Mouse (Mus musculus) megakaryocyte, embryonic 14.5 days (primary cell): ENCODE data around the gene Srsf10. TPM values are rescaled to one million over a fixed set of nuclear protein-coding genes. Genes with fewer than 3 reads are reported as not detected.
A peak's percentile ranks its signal among the peaks of the same experiment; 100 is the strongest.

Experiments used
- H3K27me3 ChIP-seq: replicated peaks from 2 replicates; pipeline ENCODE3; 2012; ENCODE audit warnings: inconsistent platforms
- H3K36me3 ChIP-seq: replicated peaks from 2 replicates; pipeline ENCODE3; 2012; ENCODE audit warnings: low read length, inconsistent platforms, mixed read lengths
- H3K4me1 ChIP-seq: 2 replicates; pipeline ENCODE4 v1.6.1; 2012; ENCODE audit warnings: inconsistent platforms
- H3K4me3 ChIP-seq: replicated peaks from 2 replicates; pipeline ENCODE3; 2012; ENCODE audit warnings: moderate library complexity, mild to moderate bottlenecking, inconsistent platforms
- H3K9me3 ChIP-seq: 2 replicates; pipeline ENCODE4 v1.6.1; 2012; ENCODE audit warnings: inconsistent platforms
- FLI1 ChIP-seq: IDR thresholded peaks from 2 replicates; pipeline ENCODE4 v1.6.1; 2012; ENCODE audit warnings: low read length, inconsistent platforms, mixed read lengths
- GATA1 ChIP-seq: IDR thresholded peaks from 3 replicates; pipeline ENCODE4 v1.6.1; 2012; ENCODE audit warnings: mixed read lengths, low read length, inconsistent platforms, borderline replicate concordance
- polyA plus RNA-seq: library from polyadenylated mRNA; stranded (reverse); fragments of >175 nt; gene quantifications from 2 replicates; pipeline ENCODE4 v1.2.3, GENCODE M21; 2012; ENCODE audit warnings: low replicate concordance; ENCODE audit not compliant: insufficient read depth

Gene Srsf10
- polyA plus RNA-seq, 1 experiment: 110 TPM

- H3K4me3 ChIP-seq: peak within 1 kb of the TSS; percentile 96
- TF ChIP-seq FLI1 (no peak), GATA1 (no peak)
- H3K4me1 ChIP-seq: peaks cover 79% of the 10 kb centered on the region
- peaks cover 14% of the 10 kb centered on the region for H3K36me3 ChIP-seq
- H3K27me3 ChIP-seq: no peaks in the 10 kb centered on the region
- H3K9me3 ChIP-seq: peaks cover 5% of the 10 kb centered on the region
Observed at GRCm38 (mm10) chr4:135895071-135895571, 39.6 kb downstream of the Srsf10 start, which contains the start of gene Cnr2. Gene Cnr2 (plus strand): TSS chr4:135895394.

DNA sequence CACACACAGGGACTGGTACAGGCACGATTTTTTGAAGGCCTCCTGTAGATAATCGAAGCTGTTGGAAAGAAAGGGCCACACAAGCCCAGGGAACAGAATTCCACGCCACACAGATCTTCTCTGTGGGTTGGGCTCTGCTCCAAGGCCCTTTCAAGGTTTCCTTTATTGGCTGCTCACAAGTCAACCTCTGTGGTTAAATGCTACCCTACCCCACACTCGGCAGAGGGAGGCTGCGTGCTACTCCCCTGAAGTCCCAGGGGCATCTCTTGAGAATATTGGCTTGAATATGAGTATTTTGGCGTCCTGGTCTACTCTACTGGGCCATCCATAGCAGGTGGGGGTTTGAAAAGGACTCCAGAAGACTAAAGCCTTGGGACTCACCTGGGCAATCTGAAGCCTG is 40.6 kb downstream of the Srsf10 start:
- H3K4me1 ChIP-seq: peaks cover 79% of the 10 kb centered on the region
- H3K4me3 ChIP-seq: peak overlapping the region; percentile 96
- peaks cover 5% of the 10 kb centered on the region for H3K9me3 ChIP-seq
- H3K27me3 ChIP-seq: no peaks in the 10 kb centered on the region
- no peak for TF ChIP-seq GATA1
- TF ChIP-seq FLI1: no peak
- peaks cover 24% of the 10 kb centered on the region for H3K36me3 ChIP-seq

- TF ChIP-seq FLI1 (no peak), GATA1 (no peak; the same call in 2 of the 3 replicates)
- peak overlapping the region; percentile 88 for H3K4me3 ChIP-seq
- H3K27me3 ChIP-seq: no peaks in the 10 kb centered on the region
- H3K36me3 ChIP-seq: peaks cover 43% of the 10 kb centered on the region
- peaks cover 5% of the 10 kb centered on the region for H3K9me3 ChIP-seq
- peaks cover 86% of the 10 kb centered on the region for H3K4me1 ChIP-seq
Observed at GRCm38 (mm10) chr4:135898380-135899049, 43.0 kb downstream of the Srsf10 start.

DNA sequence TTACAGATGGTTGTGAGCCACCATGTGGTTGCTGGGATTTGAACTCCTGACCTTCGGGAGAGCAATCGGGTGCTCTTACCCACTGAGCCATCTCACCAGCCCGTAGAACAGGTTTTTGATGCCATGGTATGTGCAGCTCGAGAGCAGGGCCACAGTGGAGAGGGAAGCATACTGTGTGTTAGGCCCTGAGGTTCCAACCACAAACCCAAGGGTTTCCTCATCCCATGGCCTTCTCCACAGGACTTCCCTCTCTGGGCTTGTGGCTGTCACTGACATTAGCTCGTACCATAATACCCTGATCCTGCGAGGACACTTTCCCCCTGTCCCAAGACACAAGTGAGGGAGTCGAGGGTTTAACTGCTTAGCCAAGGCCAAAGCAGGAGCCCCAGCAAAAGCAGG is 43.5 kb downstream of the Srsf10 start:
- TF ChIP-seq GATA1: no peak
- no peak for TF ChIP-seq FLI1
- Histone ChIP-seq H3K9me3 (peaks cover 4% of the 10 kb centered on the region), H3K36me3 (peaks cover 48% of the 10 kb centered on the region), H3K4me1 (peaks cover 90% of the 10 kb centered on the region), H3K27me3 (no peaks in the 10 kb centered on the region), H3K4me3 (peak overlapping the region; percentile 75)

DNA sequence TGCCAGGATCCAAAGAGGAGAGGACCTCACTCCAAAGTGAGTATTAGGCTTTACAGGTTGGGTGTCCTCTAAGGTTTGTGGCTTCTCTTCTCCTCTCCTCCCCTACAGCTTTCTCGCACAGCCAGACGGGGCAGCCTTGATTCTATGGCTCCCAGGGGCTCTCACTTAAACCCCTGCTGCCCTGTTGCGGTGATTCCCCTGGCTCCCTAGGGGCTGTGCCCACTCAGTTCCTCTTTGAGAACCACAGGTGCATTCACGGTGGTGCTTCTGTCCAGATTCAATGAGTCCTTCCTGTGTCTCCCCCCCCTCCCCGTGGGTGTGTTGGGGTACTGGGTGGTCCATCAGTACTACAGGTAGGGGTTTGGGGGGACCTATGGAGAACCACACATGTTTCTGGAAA is 44.5 kb downstream of the Srsf10 start:
- H3K4me1 ChIP-seq: peaks cover 90% of the 10 kb centered on the region

DNA sequence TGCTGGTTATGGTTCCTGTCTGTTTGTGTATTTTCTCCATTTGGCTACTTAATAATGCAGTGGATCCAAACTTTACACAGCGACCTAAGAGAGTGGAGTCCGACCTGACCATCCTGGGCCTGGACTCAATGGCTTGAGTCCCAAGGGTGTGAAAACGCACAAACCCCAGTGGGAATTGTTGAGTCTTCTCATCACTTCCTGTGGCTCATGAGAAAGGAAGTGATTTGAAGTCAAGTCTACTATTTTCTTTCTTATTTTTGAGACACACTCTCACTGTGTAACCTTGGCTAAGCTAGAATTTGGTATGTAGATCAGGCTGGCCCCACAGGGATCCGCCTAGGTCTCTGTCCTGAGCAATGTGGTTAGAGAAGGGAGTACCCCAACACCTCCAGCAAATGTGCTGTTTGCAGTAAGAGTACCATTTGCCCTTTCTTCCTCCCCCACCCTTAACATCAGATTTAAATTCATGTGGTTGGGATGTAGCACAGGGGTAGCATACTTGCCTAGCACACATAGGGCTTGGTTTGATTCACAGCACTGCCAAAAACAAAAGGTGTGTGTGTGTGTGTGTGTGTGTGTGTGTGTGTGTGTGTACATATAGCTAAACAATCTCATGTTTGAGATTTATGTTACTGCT is 47.2 kb downstream of the Srsf10 start:
- Histone ChIP-seq H3K36me3 (peaks cover 77% of the 10 kb centered on the region), H3K4me3 (no peak overlapping the region), H3K9me3 (no peaks in the 10 kb centered on the region), H3K4me1 (peaks cover 87% of the 10 kb centered on the region), H3K27me3 (no peaks in the 10 kb centered on the region)
- TF ChIP-seq GATA1: no peak

More for the DNA sequence above, 44.5 kb downstream of the Srsf10 start:
- peaks cover 53% of the 10 kb centered on the region for H3K36me3 ChIP-seq
- H3K27me3 ChIP-seq: no peaks in the 10 kb centered on the region
- H3K9me3 ChIP-seq: no peaks in the 10 kb centered on the region
- no peak overlapping the region for H3K4me3 ChIP-seq
- TF ChIP-seq GATA1: no peak
- no peak for TF ChIP-seq FLI1

DNA sequence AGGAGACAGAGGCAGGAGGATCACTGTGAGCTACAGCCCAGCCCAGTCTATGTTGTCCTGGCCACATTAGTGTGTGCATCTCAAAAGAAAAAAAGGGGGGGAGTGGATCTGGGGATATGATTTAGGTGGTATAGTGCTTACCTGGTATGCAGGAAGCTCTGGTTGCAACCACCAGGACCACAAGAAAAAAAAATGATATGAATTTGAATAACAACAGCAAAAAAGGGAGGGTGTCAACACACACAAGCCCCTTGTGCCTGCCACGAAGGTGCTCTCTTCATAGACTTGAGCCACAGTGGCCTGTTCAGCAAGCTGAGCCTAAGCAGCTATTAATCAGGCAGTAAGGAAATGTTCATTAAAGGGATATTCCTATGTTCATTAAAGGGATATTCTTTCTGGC is 49.3 kb downstream of the Srsf10 start:
- Histone ChIP-seq H3K4me3 (no peak overlapping the region), H3K4me1 (peaks cover 85% of the 10 kb centered on the region), H3K36me3 (peaks cover 88% of the 10 kb centered on the region), H3K9me3 (no peaks in the 10 kb centered on the region), H3K27me3 (no peaks in the 10 kb centered on the region)
- TF ChIP-seq GATA1: no peak
- no peak for TF ChIP-seq FLI1

DNA sequence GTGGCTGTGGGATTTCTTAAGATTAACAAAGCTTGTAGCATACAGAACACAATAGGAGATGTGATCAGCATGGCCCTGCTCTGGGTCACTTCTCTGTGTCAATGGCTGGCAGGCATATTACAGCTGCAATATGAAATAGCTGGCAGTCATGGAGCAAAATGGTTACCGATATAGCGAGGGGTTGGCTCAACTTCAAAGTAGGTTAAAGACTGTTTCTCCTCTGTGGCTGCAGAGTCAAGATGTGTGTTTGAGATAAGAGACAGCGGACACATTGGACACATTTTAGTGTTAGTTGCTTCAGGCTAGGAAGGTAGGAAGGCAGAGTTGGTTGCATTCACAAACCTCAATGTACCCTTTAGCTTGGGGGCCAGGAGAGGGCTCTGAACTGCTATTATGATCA is 51.1 kb downstream of the Srsf10 start:
- Histone ChIP-seq H3K36me3 (peaks cover 70% of the 10 kb centered on the region), H3K9me3 (no peaks in the 10 kb centered on the region), H3K27me3 (no peaks in the 10 kb centered on the region), H3K4me1 (peaks cover 93% of the 10 kb centered on the region), H3K4me3 (peak overlapping the region; percentile 9)
- no peak for TF ChIP-seq FLI1
- TF ChIP-seq GATA1: no peak

DNA sequence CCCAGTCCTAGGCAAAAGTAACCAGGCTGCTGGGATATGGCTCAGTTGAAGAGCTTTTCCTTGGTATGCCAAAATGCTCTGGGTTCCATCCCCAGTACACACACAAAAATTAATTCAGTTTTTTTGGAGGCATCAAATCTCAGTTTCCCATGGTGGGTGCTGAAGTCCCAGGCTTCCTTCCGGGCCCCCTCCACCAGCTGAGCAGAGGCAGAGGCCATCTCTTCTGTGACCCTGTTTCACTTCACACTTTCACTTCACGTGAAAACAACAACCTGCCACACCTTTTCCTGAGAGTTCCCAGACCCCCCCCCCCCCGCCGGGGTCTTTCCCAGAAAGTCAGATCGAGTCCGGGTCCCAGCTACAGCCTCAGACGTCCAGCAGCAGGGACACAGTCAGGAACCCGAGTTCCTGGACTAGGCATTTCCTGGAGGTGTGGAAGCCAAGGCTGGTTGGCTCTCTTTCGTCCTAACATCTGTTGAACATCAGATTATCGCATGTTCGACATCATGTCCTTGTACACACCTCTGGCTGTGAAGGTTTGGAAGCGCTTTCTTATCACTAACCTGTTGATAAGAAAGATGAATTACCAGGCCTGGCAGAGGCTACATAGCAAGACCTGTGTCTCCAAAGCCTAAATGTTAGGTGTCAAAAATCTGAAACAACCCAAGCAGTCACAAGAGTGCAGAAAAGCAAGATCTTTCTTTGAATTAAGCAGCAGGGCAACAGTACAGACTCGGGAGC is 53.9 kb downstream of the Srsf10 start:
- Histone ChIP-seq H3K36me3 (peaks cover 52% of the 10 kb centered on the region), H3K4me1 (peaks cover 93% of the 10 kb centered on the region), H3K9me3 (no peaks in the 10 kb centered on the region), H3K27me3 (no peaks in the 10 kb centered on the region), H3K4me3 (no peak overlapping the region)
- TF ChIP-seq GATA1 (no peak), FLI1 (no peak)
